Comparison of ENCODE assay signal across 26 mouse cellular contexts in the genomic region with DNA sequence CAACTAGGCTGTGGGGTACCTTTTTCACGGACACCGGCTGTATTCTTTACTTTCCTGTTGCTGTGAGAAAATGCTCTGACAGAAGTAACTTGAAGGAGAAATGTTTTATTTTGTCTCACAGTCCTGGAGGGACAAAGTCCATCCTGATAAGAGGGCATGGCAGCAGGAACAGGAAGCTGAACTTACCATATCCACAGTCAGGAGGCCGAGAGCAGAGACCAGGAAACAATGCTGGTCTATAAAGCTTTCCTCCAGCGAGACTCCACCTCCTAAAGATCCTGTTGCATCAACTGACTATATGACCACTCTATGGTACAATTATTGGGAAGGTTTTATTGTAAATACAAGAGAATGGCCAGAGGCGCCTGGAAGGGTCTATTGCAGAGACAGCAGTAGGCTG. TPM values are rescaled to one million over a fixed set of nuclear protein-coding genes. Genes with fewer than 3 reads are reported as not detected.
"Had no signal": no experiment of that assay in that cellular context is flagged by ENCODE, and none has a peak within 500 bp of the region (broad histone marks: within the 10 kb centered on the region; RNA-seq: fewer than 3 reads in every experiment).

No protein-coding gene starts in this region.

- H3K9ac ChIP-seq: limb, embryonic 13.5 days; liver, embryonic 14.5 days; liver, postnatal 0 days; lung, embryonic 14.5 days; midbrain, embryonic 12.5 days; midbrain, embryonic 15.5 days; neural tube, embryonic 12.5 days; neural tube, embryonic 15.5 days; stomach, embryonic 15.5 days had no signal

- H3K4me3 ChIP-seq: left cerebral cortex, adult 2 months; limb, embryonic 13.5 days; midbrain, embryonic 12.5 days; midbrain, embryonic 15.5 days; neural tube, embryonic 12.5 days; neural tube, embryonic 15.5 days; stomach, embryonic 15.5 days had no signal

- ATAC-seq: inflammation-experienced regulatory T-cells, adult 6 months; liver, postnatal 0 days; lung, postnatal 0 days; midbrain, embryonic 15.5 days had no signal

- DNase-seq: kidney, adult 18-20 months; kidney, adult 9 months; kidney, postnatal 14 days; kidney, postnatal 4 days; layer of hippocampus, postnatal 36 days; liver, postnatal 0 days; lung, embryonic 14.5 days; right cerebral cortex, adult 18-20 months; right cerebral cortex, postnatal 14 days; right cerebral cortex, postnatal 4 days; spleen, adult 18-20 months; thymus, adult 18-20 months; thymus, postnatal 4 days had no signal

- H3K4me1 ChIP-seq: midbrain, embryonic 12.5 days; midbrain, embryonic 15.5 days; neural tube, embryonic 12.5 days; neural tube, embryonic 15.5 days had no signal

- H3K27me3 ChIP-seq: limb, embryonic 13.5 days; midbrain, embryonic 12.5 days; midbrain, embryonic 15.5 days; neural tube, embryonic 12.5 days; neural tube, embryonic 15.5 days; stomach, embryonic 15.5 days had no signal

- H3K4me2 ChIP-seq: limb, embryonic 13.5 days; liver, embryonic 11.5 days; lung, embryonic 14.5 days; midbrain, embryonic 12.5 days; midbrain, embryonic 15.5 days; neural tube, embryonic 12.5 days; neural tube, embryonic 15.5 days; stomach, embryonic 15.5 days had no signal

- H3K27ac ChIP-seq: left cerebral cortex, adult 2 months; limb, embryonic 13.5 days; liver, embryonic 14.5 days; macrophage; midbrain, embryonic 12.5 days; midbrain, embryonic 15.5 days; neural tube, embryonic 12.5 days; neural tube, embryonic 15.5 days; stomach, embryonic 15.5 days had no signal

- H3K9me3 ChIP-seq: midbrain, embryonic 12.5 days; midbrain, embryonic 15.5 days; neural tube, embryonic 12.5 days; neural tube, embryonic 15.5 days; stomach, embryonic 15.5 days had no signal

RNA-seq across cellular contexts. Expression of a gene that starts 14.5 kb away (rescaled TPM):
- polyA plus RNA-seq: inflammation-experienced regulatory T-cells, adult 6 months; kidney, embryonic 16.5 days; liver, embryonic 11.5 days; macrophage; midbrain, embryonic 12.5 days; neural tube, embryonic 12.5 days had no signal
